Mouse (Mus musculus): ENCODE measurements at regions not wholly inside any gene's neighbourhood (a gene's known extent, or its start where the extent isn't known, plus 50 kb on each side); places are given as distances from the start of the nearest gene placed in this dataset.

- H3K9ac ChIP-seq (ENCODE audit: low read depth, low read length) = no peak overlapping the region
- H3K27ac ChIP-seq (ENCODE audit: low read depth, low read length) = no peak overlapping the region
- H3K4me1 ChIP-seq (replicated peaks; ENCODE audit: control insufficient read depth, insufficient read depth, low read length) = no peaks in the 10 kb centered on the region
- H3K9me3 ChIP-seq (ENCODE audit: control insufficient read depth) = no peaks in the 10 kb centered on the region
- H3K4me3 ChIP-seq (ENCODE audit: low read depth, low read length) = no peak overlapping the region
- no peaks in the 10 kb centered on the region for H3K36me3 ChIP-seq (ENCODE audit: control insufficient read depth, insufficient read depth)
- 74% methylated on average over 9 of the region's 9 CpGs for WGBS
- no peak for TF ChIP-seq CTCF (IDR thresholded peaks at IDR 0.05; ENCODE audit: low read depth)
- H3K4me2 ChIP-seq (replicated peaks; ENCODE audit: low read depth) = no peak overlapping the region
- H3K27me3 ChIP-seq (replicated peaks; ENCODE audit: control insufficient read depth, insufficient read depth, low read length) = no peaks in the 10 kb centered on the region
- no peak for ATAC-seq
Measured at GRCm38 (mm10) chr12:68827549-68828249, 331.3 kb downstream of the Rps29 start.

GRCm38 (mm10) chr12:68794396-68794795, 364.6 kb downstream of the Rps29 start:
- Histone ChIP-seq H3K9me3 (ENCODE audit: control insufficient read depth) (no peaks in the 10 kb centered on the region), H3K9ac (ENCODE audit: low read depth, low read length) (no peak overlapping the region), H3K27ac (ENCODE audit: low read depth, low read length) (no peak overlapping the region), H3K27me3 (replicated peaks; ENCODE audit: control insufficient read depth, insufficient read depth, low read length) (no peaks in the 10 kb centered on the region), H3K36me3 (ENCODE audit: control insufficient read depth, insufficient read depth) (no peaks in the 10 kb centered on the region), H3K4me3 (ENCODE audit: low read depth, low read length) (no peak overlapping the region), H3K4me2 (replicated peaks; ENCODE audit: low read depth) (no peak overlapping the region), H3K4me1 (replicated peaks; ENCODE audit: control insufficient read depth, insufficient read depth, low read length) (no peaks in the 10 kb centered on the region)
- ATAC-seq = peak; percentile 60; the same call in 1 of the 2 replicates
- WGBS = 40% methylated on average over 5 of the region's 5 CpGs
- no peak for TF ChIP-seq CTCF (IDR thresholded peaks at IDR 0.05; ENCODE audit: low read depth)

- Histone ChIP-seq H3K9me3 (ENCODE audit: control insufficient read depth) (no peaks in the 10 kb centered on the region), H3K4me1 (replicated peaks; ENCODE audit: control insufficient read depth, insufficient read depth, low read length) (no peaks in the 10 kb centered on the region), H3K36me3 (ENCODE audit: control insufficient read depth, insufficient read depth) (no peaks in the 10 kb centered on the region), H3K27ac (ENCODE audit: low read depth, low read length) (no peak overlapping the region), H3K4me3 (ENCODE audit: low read depth, low read length) (no peak overlapping the region), H3K9ac (ENCODE audit: low read depth, low read length) (no peak overlapping the region), H3K27me3 (replicated peaks; ENCODE audit: control insufficient read depth, insufficient read depth, low read length) (no peaks in the 10 kb centered on the region), H3K4me2 (replicated peaks; ENCODE audit: low read depth) (no peak overlapping the region)
- no peak for TF ChIP-seq CTCF (IDR thresholded peaks at IDR 0.05; ENCODE audit: low read depth)
- 89% methylated on average over 4 of the region's 4 CpGs for WGBS
- no peak for ATAC-seq
Measured at GRCm38 (mm10) chr12:68783636-68784035, 375.4 kb downstream of the Rps29 start.

GRCm38 (mm10) chr12:68775503-68775902, 383.5 kb downstream of the Rps29 start:
- Histone ChIP-seq H3K4me2 (replicated peaks; ENCODE audit: low read depth) (no peak overlapping the region), H3K4me1 (replicated peaks; ENCODE audit: control insufficient read depth, insufficient read depth, low read length) (no peaks in the 10 kb centered on the region), H3K9ac (ENCODE audit: low read depth, low read length) (no peak overlapping the region), H3K27me3 (replicated peaks; ENCODE audit: control insufficient read depth, insufficient read depth, low read length) (no peaks in the 10 kb centered on the region), H3K27ac (ENCODE audit: low read depth, low read length) (no peak overlapping the region), H3K9me3 (ENCODE audit: control insufficient read depth) (no peaks in the 10 kb centered on the region), H3K4me3 (ENCODE audit: low read depth, low read length) (no peak overlapping the region), H3K36me3 (ENCODE audit: control insufficient read depth, insufficient read depth) (no peaks in the 10 kb centered on the region)
- no peak for TF ChIP-seq CTCF (IDR thresholded peaks at IDR 0.05; ENCODE audit: low read depth)
- ATAC-seq = no peak
- 84% methylated on average over 2 of the region's 2 CpGs for WGBS

- ATAC-seq = no peak
- no peak overlapping the region for H3K4me3 ChIP-seq (ENCODE audit: low read depth, low read length)
- TF ChIP-seq CTCF (IDR thresholded peaks at IDR 0.05; ENCODE audit: low read depth) = no peak
- no peak overlapping the region for H3K27ac ChIP-seq (ENCODE audit: low read depth, low read length)
- H3K4me1 ChIP-seq (replicated peaks; ENCODE audit: control insufficient read depth, insufficient read depth, low read length) = no peaks in the 10 kb centered on the region
- no peaks in the 10 kb centered on the region for H3K36me3 ChIP-seq (ENCODE audit: control insufficient read depth, insufficient read depth)
- no peaks in the 10 kb centered on the region for H3K27me3 ChIP-seq (replicated peaks; ENCODE audit: control insufficient read depth, insufficient read depth, low read length)
- no peak overlapping the region for H3K4me2 ChIP-seq (replicated peaks; ENCODE audit: low read depth)
- WGBS = 85% methylated on average over 8 of the region's 8 CpGs
- no peaks in the 10 kb centered on the region for H3K9me3 ChIP-seq (ENCODE audit: control insufficient read depth)
- no peak overlapping the region for H3K9ac ChIP-seq (ENCODE audit: low read depth, low read length)
Measured at GRCm38 (mm10) chr12:68774800-68775199, 384.2 kb downstream of the Rps29 start.

GRCm38 (mm10) chr12:68758263-68759020, 400.5 kb downstream of the Rps29 start:
- Histone ChIP-seq H3K27ac (ENCODE audit: low read depth, low read length) (no peak overlapping the region), H3K9ac (ENCODE audit: low read depth, low read length) (no peak overlapping the region), H3K9me3 (ENCODE audit: control insufficient read depth) (no peaks in the 10 kb centered on the region), H3K27me3 (replicated peaks; ENCODE audit: control insufficient read depth, insufficient read depth, low read length) (no peaks in the 10 kb centered on the region), H3K4me2 (replicated peaks; ENCODE audit: low read depth) (no peak overlapping the region), H3K4me3 (ENCODE audit: low read depth, low read length) (no peak overlapping the region), H3K36me3 (ENCODE audit: control insufficient read depth, insufficient read depth) (no peaks in the 10 kb centered on the region), H3K4me1 (replicated peaks; ENCODE audit: control insufficient read depth, insufficient read depth, low read length) (no peaks in the 10 kb centered on the region)
- 80% methylated on average over 7 of the region's 7 CpGs for WGBS
- TF ChIP-seq CTCF (IDR thresholded peaks at IDR 0.05; ENCODE audit: low read depth) = no peak
- no peak for ATAC-seq

Data from intestine, postnatal 0 days (tissue).